Mouse (Mus musculus): ENCODE measurements around the gene Esrrb. TPM values are rescaled to one million over a fixed set of nuclear protein-coding genes. Genes with fewer than 3 reads are reported as not detected.

Esrrb gene
- polyA plus RNA-seq, 1 experiment, result not detected

DNA sequence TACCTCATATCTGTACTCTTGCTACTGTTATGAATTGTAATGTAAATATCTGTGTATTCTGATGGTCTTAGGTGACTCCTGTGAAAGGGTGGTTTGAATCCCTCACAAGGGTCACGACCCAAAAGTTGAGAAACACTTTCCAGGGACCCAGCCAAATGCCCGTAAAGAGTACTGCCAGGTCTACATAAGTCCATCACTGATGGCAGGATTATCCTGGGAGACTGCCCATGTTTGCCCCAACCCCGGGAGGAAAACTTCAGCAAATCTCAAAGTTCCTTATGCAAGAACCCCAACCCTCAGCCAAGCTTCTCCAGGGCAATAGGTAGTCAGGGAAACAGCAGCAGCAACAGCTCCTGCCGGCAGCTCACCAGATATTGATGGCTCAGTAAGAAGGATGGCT is 178.6 kb downstream of the Esrrb start:
- Histone ChIP-seq H3K27ac (ENCODE audit: insufficient read depth, low read depth, low read length) (no peak overlapping the region), H3K4me1 (ENCODE audit: control insufficient read depth, insufficient read depth, low read length) (no peaks in the 10 kb centered on the region), H3K4me3 (ENCODE audit: insufficient read depth, low read length) (no peak overlapping the region)
- no peak for TF ChIP-seq POLR2A (IDR thresholded peaks at IDR 0.05; ENCODE audit: borderline replicate concordance, low read depth, low read length)
- TF ChIP-seq CTCF (IDR thresholded peaks at IDR 0.05; ENCODE audit: low read depth, low read length), result no peak

DNA sequence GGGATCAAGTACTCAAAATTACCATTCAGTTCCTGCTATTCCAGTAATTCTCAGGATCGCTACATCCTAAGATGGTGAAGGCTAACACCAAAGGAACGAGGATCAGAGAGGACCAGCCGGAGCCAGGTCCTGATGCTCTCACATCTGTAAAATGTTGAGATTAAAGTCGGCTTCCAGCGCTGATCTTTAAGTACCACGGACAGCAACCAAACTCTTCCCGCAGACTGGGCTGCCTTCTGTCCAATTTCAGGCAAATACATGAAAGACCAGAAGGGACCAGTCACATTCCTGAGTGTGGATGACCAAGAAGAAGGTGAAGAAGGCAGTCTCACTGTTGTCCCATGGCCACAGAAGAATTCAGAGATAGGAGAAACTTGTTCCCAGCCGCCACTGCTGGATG is 186.9 kb downstream of the Esrrb start:
- H3K4me1 ChIP-seq (ENCODE audit: control insufficient read depth, insufficient read depth, low read length), result no peaks in the 10 kb centered on the region
- no peak for TF ChIP-seq CTCF (IDR thresholded peaks at IDR 0.05; ENCODE audit: low read depth, low read length)
- TF ChIP-seq POLR2A (IDR thresholded peaks at IDR 0.05; ENCODE audit: borderline replicate concordance, low read depth, low read length), result no peak
- no peak overlapping the region for H3K4me3 ChIP-seq (ENCODE audit: insufficient read depth, low read length)
- no peak overlapping the region for H3K27ac ChIP-seq (ENCODE audit: insufficient read depth, low read depth, low read length)

DNA sequence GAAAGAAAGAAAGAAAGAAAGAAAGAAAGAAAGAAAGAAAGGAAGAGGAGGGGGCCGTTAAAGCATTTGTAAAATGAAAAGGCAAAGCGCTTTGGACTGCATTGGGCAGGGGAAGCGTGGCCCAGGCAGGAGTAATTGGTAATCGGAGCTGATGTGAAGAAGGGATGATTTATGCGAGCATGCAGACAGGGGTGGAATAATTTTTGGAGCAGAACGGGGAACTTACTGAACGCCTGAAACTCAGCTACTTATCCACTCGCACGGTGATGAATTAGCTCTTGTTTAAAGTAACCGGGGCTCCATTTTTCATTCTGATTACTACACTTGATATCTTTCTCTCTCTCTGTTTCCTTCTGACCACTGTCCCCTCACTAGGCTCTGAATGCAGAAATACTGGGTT is 192.1 kb downstream of the Esrrb start:
- Histone ChIP-seq H3K27ac (ENCODE audit: insufficient read depth, low read depth, low read length) (no peak overlapping the region), H3K4me1 (ENCODE audit: control insufficient read depth, insufficient read depth, low read length) (peaks cover 7% of the 10 kb centered on the region), H3K4me3 (ENCODE audit: insufficient read depth, low read length) (no peak overlapping the region)
- TF ChIP-seq POLR2A (IDR thresholded peaks at IDR 0.05; ENCODE audit: borderline replicate concordance, low read depth, low read length), result no peak
- TF ChIP-seq CTCF (IDR thresholded peaks at IDR 0.05; ENCODE audit: low read depth, low read length), result no peak

DNA sequence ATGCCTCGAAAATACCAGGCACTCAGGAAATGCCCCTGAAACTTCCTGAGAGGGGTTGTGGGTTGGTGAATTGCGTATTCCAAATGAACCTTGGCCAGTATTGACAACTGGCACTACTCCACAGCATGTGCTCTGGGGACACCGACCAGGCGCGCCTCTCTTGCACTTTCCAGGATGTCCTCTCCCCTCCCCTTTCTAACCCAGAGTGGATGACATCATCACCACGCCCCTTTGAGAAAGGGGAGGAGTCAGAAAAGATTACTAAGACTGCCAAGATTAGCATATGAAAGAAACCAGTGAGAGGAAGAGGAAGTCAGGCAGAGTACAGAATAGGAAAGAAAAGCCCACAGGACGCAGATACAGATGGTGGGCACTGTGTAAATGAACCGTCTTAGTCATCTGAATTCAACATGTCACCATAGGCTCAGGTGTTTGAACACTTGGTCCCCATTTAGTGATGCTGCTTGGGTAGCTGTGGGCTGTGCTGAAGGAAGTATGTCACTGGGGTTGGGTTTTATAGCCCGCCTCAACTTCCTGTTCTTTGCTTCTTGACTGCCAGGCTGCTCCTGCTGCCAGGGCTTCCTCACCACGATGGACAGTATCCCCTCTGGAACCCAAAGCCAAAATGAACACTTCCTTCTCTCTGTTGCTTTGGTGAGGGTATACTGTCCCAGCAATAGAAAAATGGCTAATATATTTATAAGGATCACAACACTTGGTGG is 196.0 kb downstream of the Esrrb start:
- peaks cover 7% of the 10 kb centered on the region for H3K4me1 ChIP-seq (ENCODE audit: control insufficient read depth, insufficient read depth, low read length)
- TF ChIP-seq CTCF (IDR thresholded peaks at IDR 0.05; ENCODE audit: low read depth, low read length) (no peak), POLR2A (IDR thresholded peaks at IDR 0.05; ENCODE audit: borderline replicate concordance, low read depth, low read length) (no peak)
- H3K4me3 ChIP-seq (ENCODE audit: insufficient read depth, low read length), result no peak overlapping the region; the same call in 1 of the 2 replicates
- H3K27ac ChIP-seq (ENCODE audit: insufficient read depth, low read depth, low read length), result peak overlapping the region; percentile 40; the same call in 1 of the 2 replicates

DNA sequence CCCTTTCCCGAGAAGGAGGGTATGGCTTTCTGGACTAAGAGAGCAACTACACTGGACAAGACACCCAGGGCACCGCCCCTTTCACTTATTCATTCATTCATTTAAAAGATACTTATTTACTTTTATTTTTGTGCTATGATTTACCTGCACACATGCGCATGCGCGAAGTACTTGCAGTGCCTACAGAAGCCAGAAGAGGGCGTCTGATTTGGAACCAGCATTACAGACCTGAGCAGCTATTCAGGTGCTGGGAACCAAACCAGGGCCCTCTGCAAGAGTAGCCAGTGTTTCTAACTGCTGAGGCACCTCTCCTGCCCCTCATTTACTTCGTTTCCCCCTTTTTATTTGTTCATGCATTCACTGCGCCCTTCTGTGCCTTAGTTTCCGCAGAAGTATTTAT is 198.0 kb downstream of the Esrrb start:
- TF ChIP-seq POLR2A (IDR thresholded peaks at IDR 0.05; ENCODE audit: borderline replicate concordance, low read depth, low read length) (no peak), CTCF (IDR thresholded peaks at IDR 0.05; ENCODE audit: low read depth, low read length) (no peak)
- no peak overlapping the region for H3K4me3 ChIP-seq (ENCODE audit: insufficient read depth, low read length)
- no peak overlapping the region for H3K27ac ChIP-seq (ENCODE audit: insufficient read depth, low read depth, low read length)
- peaks cover 7% of the 10 kb centered on the region for H3K4me1 ChIP-seq (ENCODE audit: control insufficient read depth, insufficient read depth, low read length)

DNA sequence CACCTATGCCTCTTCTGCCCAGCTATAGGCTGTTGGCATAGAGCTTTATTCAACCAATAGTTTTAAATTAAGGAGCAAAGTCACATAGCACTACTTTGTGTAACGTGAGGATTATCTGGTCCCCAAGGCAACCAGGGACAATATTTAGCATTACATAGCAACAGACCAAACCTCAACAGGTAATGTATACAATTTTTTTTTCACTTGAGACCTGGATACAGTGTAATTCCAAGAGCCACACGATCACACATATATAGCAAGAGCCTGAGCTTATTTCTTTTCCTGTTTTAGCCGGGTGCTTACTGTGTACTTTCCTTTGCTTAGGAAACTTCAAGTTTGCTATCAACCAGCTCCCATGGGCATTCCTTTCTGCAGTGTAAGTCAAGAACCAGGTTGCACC is 201.8 kb downstream of the Esrrb start:
- no peak overlapping the region for H3K4me3 ChIP-seq (ENCODE audit: insufficient read depth, low read length)
- H3K4me1 ChIP-seq (ENCODE audit: control insufficient read depth, insufficient read depth, low read length), result no peaks in the 10 kb centered on the region
- H3K27ac ChIP-seq (ENCODE audit: insufficient read depth, low read depth, low read length), result no peak overlapping the region
- no peak for TF ChIP-seq POLR2A (IDR thresholded peaks at IDR 0.05; ENCODE audit: borderline replicate concordance, low read depth, low read length)
- TF ChIP-seq CTCF (IDR thresholded peaks at IDR 0.05; ENCODE audit: low read depth, low read length), result no peak

DNA sequence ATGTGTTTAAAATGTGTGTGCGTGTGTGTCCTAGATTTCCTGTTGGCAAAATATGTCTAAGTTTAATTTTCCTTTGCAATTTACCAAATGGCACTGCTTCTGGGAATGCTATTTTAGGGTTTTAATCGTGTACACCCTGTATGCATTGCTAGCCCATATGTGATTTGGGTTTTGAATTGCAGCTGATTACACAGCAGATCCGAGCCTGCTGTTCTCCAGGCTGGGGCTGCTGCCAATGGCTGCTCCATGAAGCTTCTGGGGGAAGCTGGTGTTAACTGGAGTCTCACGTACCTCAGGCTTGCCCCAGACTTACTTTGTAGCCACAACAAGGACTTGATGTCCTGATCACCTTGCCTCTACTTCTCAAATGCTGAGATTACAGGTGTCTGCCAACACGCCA is 205.1 kb downstream of the Esrrb start:
- no peak for TF ChIP-seq CTCF (IDR thresholded peaks at IDR 0.05; ENCODE audit: low read depth, low read length)
- TF ChIP-seq POLR2A (IDR thresholded peaks at IDR 0.05; ENCODE audit: borderline replicate concordance, low read depth, low read length), result no peak
- H3K4me1 ChIP-seq (ENCODE audit: control insufficient read depth, insufficient read depth, low read length), result no peaks in the 10 kb centered on the region
- H3K27ac ChIP-seq (ENCODE audit: insufficient read depth, low read depth, low read length), result no peak overlapping the region
- no peak overlapping the region for H3K4me3 ChIP-seq (ENCODE audit: insufficient read depth, low read length)

Other genes starting within 250 kb of the Esrrb start
- 23.4 and 27.0 TPM in 2 replicates for gene Gpatch2l, start 119.3 kb upstream of the Esrrb start, polyA plus RNA-seq (2012; ENCODE audit: insufficient read depth, insufficient read length, missing spikeins)

All from bone marrow macrophage, adult 2 months (primary cell).